Mouse (Mus musculus) kidney, postnatal 25 days (tissue): ENCODE results near the gene Gmds.

Experiments used
- DNase-seq, 2 experiments: peaks; one replicate each; pipeline ENCODE4 v3.0.0; 2021; ENCODE audit warnings: mixed read lengths in 2 of 2

Gene Gmds

GRCm38 (mm10) chr13:31772882-31773281 is 565.7 kb downstream of the Gmds start:
- DNase-seq: no peak
